ENCODE assay signal across 17 mouse cellular contexts in genomic region chr1:42707196-42707595, GRCm38 (mm10). TPM values are rescaled to one million over a fixed set of nuclear protein-coding genes. Genes with fewer than 3 reads are reported as not detected.
DNase-seq lines count a peak whose midpoint lies in the region; ATAC-seq and TF ChIP-seq lines count a peak whose summit lies in the region.
"Had no signal": no experiment of that assay in that cellular context is flagged by ENCODE, and none has a peak within 500 bp of the region (broad histone marks: within the 10 kb centered on the region; RNA-seq: fewer than 3 reads in every experiment).

No protein-coding gene starts in this region.

- no peaks in the 10 kb centered on the region for H3K27me3 ChIP-seq in forebrain, embryonic 15.5 days
- peaks cover 4% of the 10 kb centered on the region for H3K27me3 ChIP-seq in hindbrain, embryonic 16.5 days (replicated peaks; ENCODE audit: control insufficient read depth, insufficient read depth, low read length)
- H3K27me3 ChIP-seq in midbrain, postnatal 0 days (ENCODE audit: insufficient read depth, low read length): no peaks in the 10 kb centered on the region

- peak overlapping the region; percentile 65; the same call in 1 of the 2 replicates for H3K9ac ChIP-seq in forebrain, embryonic 15.5 days (replicated peaks)
- H3K9ac ChIP-seq in hindbrain, embryonic 16.5 days (ENCODE audit: low read depth, low read length): no peak overlapping the region; the same call in 1 of the 2 replicates
- no peak overlapping the region for H3K9ac ChIP-seq in midbrain, postnatal 0 days (replicated peaks; ENCODE audit: low read length, poor library complexity, severe bottlenecking)
- H3K9ac ChIP-seq: heart, embryonic 12.5 days; limb, embryonic 12.5 days; liver, embryonic 15.5 days had no signal

- WGBS in forebrain, embryonic 15.5 days: 7% methylated on average over 5 of the region's 5 CpGs
- 14% methylated on average over 5 of the region's 5 CpGs for WGBS in hindbrain, embryonic 16.5 days
- 28% methylated on average over 5 of the region's 5 CpGs for WGBS in midbrain, postnatal 0 days

- TF ChIP-seq CTCF in layer of hippocampus, adult 2 months (conservative IDR thresholded peaks at IDR 0.05): no peak
- no peak for TF ChIP-seq CTCF in midbrain, postnatal 0 days (IDR thresholded peaks at IDR 0.05)

- H3K27ac ChIP-seq in layer of hippocampus, adult 2 months: peak overlapping the region; percentile 49; the same call in 1 of the 2 replicates
- H3K27ac ChIP-seq in forebrain, embryonic 15.5 days (replicated peaks): peak overlapping the region; percentile 89
- H3K27ac ChIP-seq in hindbrain, embryonic 16.5 days (ENCODE audit: low read depth, low read length): 0 out of 2 replicates have a peak overlapping the region, but pooled peaks have one; percentile 29
- no peak overlapping the region for H3K27ac ChIP-seq in midbrain, postnatal 0 days (ENCODE audit: low read depth, low read length)
- H3K27ac ChIP-seq: limb, embryonic 12.5 days; liver, embryonic 15.5 days had no signal

- no peak for ATAC-seq in forebrain, embryonic 15.5 days (replicated peaks)
- ATAC-seq in hindbrain, embryonic 16.5 days: no peak
- ATAC-seq in midbrain, postnatal 0 days (ENCODE audit: low FRiP score): no peak

- no peak for DNase-seq in layer of hippocampus, adult 2 months (ENCODE audit: low spot score in 2 of 2)
- DNase-seq in layer of hippocampus, postnatal 25 days (ENCODE audit: extremely low spot score in 1 of 2, low spot score in 1 of 2): no peak
- DNase-seq in midbrain, postnatal 0 days (ENCODE audit: low spot score): peak; percentile 21
- DNase-seq in adrenal gland, postnatal 10 days: no peak
- DNase-seq in layer of hippocampus, postnatal 14 days (ENCODE audit: low spot score in 2 of 2): no peak
- no peak for DNase-seq in adrenal gland, postnatal 14 days
- DNase-seq: cerebellum, adult 18-20 months; kidney, postnatal 14 days; lung, postnatal 4 days; thymus, postnatal 4 days had no signal

- H3K9me3 ChIP-seq in forebrain, embryonic 15.5 days: no peaks in the 10 kb centered on the region
- H3K9me3 ChIP-seq in hindbrain, embryonic 16.5 days (ENCODE audit: control insufficient read depth, low read length): no peaks in the 10 kb centered on the region
- no peaks in the 10 kb centered on the region for H3K9me3 ChIP-seq in midbrain, postnatal 0 days (ENCODE audit: low read length)
- H3K9me3 ChIP-seq: heart, embryonic 12.5 days; limb, embryonic 12.5 days; liver, embryonic 15.5 days had no signal

- H3K4me2 ChIP-seq in forebrain, embryonic 15.5 days (replicated peaks): peak overlapping the region; percentile 60
- H3K4me2 ChIP-seq in hindbrain, embryonic 16.5 days (ENCODE audit: low read length): peak overlapping the region; percentile 15; the same call in 1 of the 2 replicates
- H3K4me2 ChIP-seq in midbrain, postnatal 0 days (ENCODE audit: low read depth, low read length, poor library complexity, severe bottlenecking): no peak overlapping the region
- H3K4me2 ChIP-seq: heart, embryonic 12.5 days; limb, embryonic 12.5 days; liver, embryonic 15.5 days had no signal

- no peaks in the 10 kb centered on the region for H3K36me3 ChIP-seq in forebrain, embryonic 15.5 days
- H3K36me3 ChIP-seq in hindbrain, embryonic 16.5 days (ENCODE audit: control insufficient read depth, insufficient read depth, low read length): no peaks in the 10 kb centered on the region
- H3K36me3 ChIP-seq in midbrain, postnatal 0 days (ENCODE audit: insufficient read depth, low read length): no peaks in the 10 kb centered on the region
- H3K36me3 ChIP-seq: heart, embryonic 12.5 days; limb, embryonic 12.5 days; liver, embryonic 15.5 days had no signal

- H3K4me3 ChIP-seq in layer of hippocampus, adult 2 months: no peak overlapping the region
- H3K4me3 ChIP-seq in forebrain, embryonic 15.5 days: peak overlapping the region; percentile 56
- no peak overlapping the region for H3K4me3 ChIP-seq in hindbrain, embryonic 16.5 days (ENCODE audit: low read length)
- no peak overlapping the region for H3K4me3 ChIP-seq in midbrain, postnatal 0 days (ENCODE audit: low read depth, low read length)
- H3K4me3 ChIP-seq: heart, embryonic 12.5 days; limb, embryonic 12.5 days; liver, embryonic 15.5 days; myocyte had no signal

- H3K4me1 ChIP-seq in forebrain, embryonic 15.5 days: peaks cover 85% of the 10 kb centered on the region
- peaks cover 25% of the 10 kb centered on the region for H3K4me1 ChIP-seq in hindbrain, embryonic 16.5 days (ENCODE audit: control insufficient read depth, insufficient read depth, low read depth, low read length)
- peaks cover 5% of the 10 kb centered on the region; the same call in 1 of the 2 replicates for H3K4me1 ChIP-seq in midbrain, postnatal 0 days (ENCODE audit: insufficient read depth, low read length)
- H3K4me1 ChIP-seq: heart, embryonic 12.5 days; liver, embryonic 15.5 days had no signal

RNA-seq across cellular contexts. Expression of gene Pou3f3, which starts 11.6 kb away (rescaled TPM):
- 10 to 100 TPM; 60.7 to 66.4 TPM for total RNA-seq in layer of hippocampus, adult 2 months (2021)
- 10 to 100 TPM; 61.7 to 72.6 TPM for total RNA-seq in layer of hippocampus, postnatal 25 days (2021)
- 49.1 and 52.0 TPM in 2 replicates for polyA plus RNA-seq in forebrain, embryonic 15.5 days (2015; fragmentation: Nextera tagmentation; extraction: Ambion mirVana)
- 8.4 and 9.5 TPM in 2 replicates for polyA plus RNA-seq in hindbrain, embryonic 16.5 days (2015; fragmentation: Nextera tagmentation; extraction: Ambion mirVana)
- total RNA-seq in midbrain, postnatal 0 days (2014; rRNA removed): 45.2 and 48.4 TPM in 2 replicates
- polyA plus RNA-seq in midbrain, postnatal 0 days (2015; fragmentation: Nextera tagmentation; extraction: Ambion mirVana): 11.5 and 12.0 TPM in 2 replicates
- total RNA-seq in adrenal gland, postnatal 10 days (2021): under 1 TPM; 0.03 TPM
- 10 to 100 TPM; 53.2 to 54.3 TPM for total RNA-seq in layer of hippocampus, postnatal 14 days (2021)
- 0.04 and 0.08 TPM in 2 replicates for total RNA-seq in adrenal gland, postnatal 14 days (2021)
- polyA plus RNA-seq: myocyte; stomach, embryonic 16.5 days had no signal

Comparison
In these comparisons a context has a peak if more than half of its experiments do, and no peak if none do; other contexts are left out.
1. RNA of gene Pou3f3, which starts 11.6 kb away (total RNA-seq): 61.7 to 72.6 TPM in layer of hippocampus, postnatal 25 days, 60.7 to 66.4 TPM in layer of hippocampus, adult 2 months, 53.2 to 54.3 TPM in layer of hippocampus, postnatal 14 days and 45.2 to 48.4 TPM in midbrain, postnatal 0 days; 0.04 to 0.08 TPM in adrenal gland, postnatal 14 days and 0.03 TPM in adrenal gland, postnatal 10 days; every median in the first group is over 10 times any median in the second.